Mouse (Mus musculus): ENCODE results near the gene Lnpep.

GRCm38 (mm10) chr17:17602330-17602729, 22.5 kb downstream of the Lnpep start:
- TF ChIP-seq POLR2A (IDR thresholded peaks at IDR 0.05; ENCODE audit: control insufficient read depth in 1 of 2, insufficient read depth in 1 of 2, low read depth in 1 of 2, low read length in 2 of 2, poor library complexity in 1 of 2) (no peak), USF2 (IDR thresholded peaks at IDR 0.05; ENCODE audit: borderline replicate concordance in 1 of 2, insufficient read depth in 1 of 2, low read depth in 1 of 2, low read length in 2 of 2) (no peak), EP300 (IDR thresholded peaks at IDR 0.05; ENCODE audit: low read depth in 1 of 2, low read length in 2 of 2) (no peak), CTCF (IDR thresholded peaks at IDR 0.05 in 2 of 3, conservative IDR thresholded peaks at IDR 0.05 in 1 of 3; ENCODE audit: control insufficient read depth in 1 of 3, insufficient read depth in 1 of 3, low read depth in 2 of 3, low read length in 3 of 3, poor library complexity in 1 of 3, severe bottlenecking in 1 of 3) (no peak), ETS1 (IDR thresholded peaks at IDR 0.05; ENCODE audit: low read depth, low read length) (no peak), TAL1 (IDR thresholded peaks at IDR 0.05; ENCODE audit: low read length) (no peak), POLR2AphosphoS2 (IDR thresholded peaks at IDR 0.05; ENCODE audit: low read length) (no peak), NELFE (IDR thresholded peaks at IDR 0.05; ENCODE audit: low read depth, low read length) (no peak), TCF12 (IDR thresholded peaks at IDR 0.05; ENCODE audit: low read depth, low read length) (no peak), JUND (IDR thresholded peaks at IDR 0.05; ENCODE audit: low read depth, low read length) (no peak)
